Mouse (Mus musculus): ENCODE measurements around the gene Gm19965. TPM values are rescaled to one million over a fixed set of nuclear protein-coding genes. Genes with fewer than 3 reads are reported as not detected.

The Gm19965 gene
- total RNA-seq (2021): not detected
- long read RNA-seq, experiment 1: 0 reads
- long read RNA-seq, experiment 2: 0 reads

- intact Hi-C loops (cut with DNase I): no loop called here
- DNase-seq (ENCODE audit: low spot score in 2 of 2): no peak
Observed at GRCm38 (mm10) chr1:116802683-116803082, at the start of gene Gm19965. TSS of gene Gm19965 (plus strand) at chr1:116802983.

GRCm38 (mm10) chr1:116782471-116782989, 20.3 kb upstream of the Gm19965 start:
- intact Hi-C loops (cut with DNase I): no loop called here
- no peak for DNase-seq (ENCODE audit: low spot score in 2 of 2)

Data from left cerebral cortex, postnatal 14 days (tissue).